Mouse (Mus musculus): ENCODE data around the gene Isoc2b. TPM values are rescaled to one million over a fixed set of nuclear protein-coding genes. Genes with fewer than 3 reads are reported as not detected.
"Not testable (repeated sequence)": the region's sequence is repeated elsewhere in the genome, so short reads cannot be mapped to it uniquely, and the experiment has no call there.

Gene Isoc2b
- polyA plus RNA-seq, 1 experiment from 2014 or later = 16.7 TPM

GRCm38 (mm10) chr7:4811131-4811530, 58.9 kb downstream of the Isoc2b start:
- H3K4me3 ChIP-seq (replicated peaks; ENCODE audit: low read length) = peak overlapping the region; percentile 98
- not testable (repeated sequence) for ATAC-seq (ENCODE audit: insufficient read depth, low FRiP score); H3K9me3 ChIP-seq (replicated peaks; ENCODE audit: control insufficient read depth, low read length); H3K27me3 ChIP-seq (ENCODE audit: control insufficient read depth, insufficient read depth, low read length); H3K27ac ChIP-seq (ENCODE audit: low read length)
- H3K36me3 ChIP-seq (ENCODE audit: control insufficient read depth, insufficient read depth, low read length) = peaks cover 17% of the 10 kb centered on the region; the same call in 1 of the 2 replicates
- H3K4me1 ChIP-seq (ENCODE audit: control insufficient read depth, insufficient read depth, low read length) = peaks cover 18% of the 10 kb centered on the region
- peak overlapping the region; percentile 74 for H3K4me2 ChIP-seq (ENCODE audit: low read depth, low read length)
- WGBS = 22% methylated on average over 10 of the region's 10 CpGs
- peak overlapping the region; percentile 99 for H3K9ac ChIP-seq (ENCODE audit: low read length)

DNA sequence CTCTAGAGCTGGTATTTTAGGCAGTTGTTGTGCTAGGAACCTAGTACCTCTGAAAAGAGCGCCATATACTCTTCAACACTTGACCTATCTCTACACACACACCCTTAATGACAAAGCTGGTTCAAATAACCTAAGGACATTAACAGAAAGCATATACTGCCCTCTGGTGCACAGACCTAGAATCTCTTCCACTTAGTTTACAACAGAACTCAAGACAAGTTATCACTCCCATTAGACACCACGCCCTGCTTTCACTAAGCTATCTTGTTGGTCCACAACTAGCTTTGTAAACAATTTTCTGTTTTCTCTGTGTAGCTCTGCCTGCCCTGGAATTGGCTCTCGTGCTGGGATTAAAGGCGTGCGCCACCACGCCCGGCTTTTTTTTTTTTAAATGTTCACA, 63.3 kb downstream of the Isoc2b start:
- Histone ChIP-seq H3K36me3 (ENCODE audit: control insufficient read depth, insufficient read depth, low read length) (peaks cover 20% of the 10 kb centered on the region; the same call in 1 of the 2 replicates), H3K9me3 (replicated peaks; ENCODE audit: control insufficient read depth, low read length) (no peaks in the 10 kb centered on the region), H3K27me3 (ENCODE audit: control insufficient read depth, insufficient read depth, low read length) (no peaks in the 10 kb centered on the region), H3K4me3 (replicated peaks; ENCODE audit: low read length) (no peak overlapping the region), H3K27ac (ENCODE audit: low read length) (no peak overlapping the region), H3K4me1 (ENCODE audit: control insufficient read depth, insufficient read depth, low read length) (peaks cover 18% of the 10 kb centered on the region), H3K9ac (ENCODE audit: low read length) (no peak overlapping the region), H3K4me2 (ENCODE audit: low read depth, low read length) (no peak overlapping the region)
- 82% methylated on average over 7 of the region's 7 CpGs for WGBS
- peak; percentile 11; the same call in 1 of the 2 replicates for ATAC-seq (ENCODE audit: insufficient read depth, low FRiP score)

DNA sequence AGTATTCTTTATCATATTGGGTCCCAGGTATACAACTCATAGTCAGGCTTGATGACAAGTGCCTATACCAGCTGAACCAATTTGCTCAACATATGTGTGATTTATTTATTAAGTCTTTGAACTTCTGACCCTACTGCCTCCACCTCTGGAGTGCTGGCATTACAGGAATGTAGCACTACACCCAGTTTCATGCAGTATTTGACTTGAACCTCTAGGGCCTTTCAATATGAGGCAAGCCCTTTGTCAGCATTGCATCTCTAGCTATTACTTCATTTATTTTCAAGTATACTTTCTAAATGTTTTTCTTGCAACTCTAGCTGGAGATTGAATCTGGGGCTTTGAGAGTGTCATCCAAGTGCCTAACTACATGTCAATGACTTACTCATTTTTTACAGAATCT, 67.8 kb downstream of the Isoc2b start:
- Histone ChIP-seq H3K36me3 (ENCODE audit: control insufficient read depth, insufficient read depth, low read length) (peaks cover 15% of the 10 kb centered on the region), H3K27ac (ENCODE audit: low read length) (no peak overlapping the region), H3K9ac (ENCODE audit: low read length) (no peak overlapping the region), H3K9me3 (replicated peaks; ENCODE audit: control insufficient read depth, low read length) (no peaks in the 10 kb centered on the region), H3K27me3 (ENCODE audit: control insufficient read depth, insufficient read depth, low read length) (no peaks in the 10 kb centered on the region), H3K4me3 (replicated peaks; ENCODE audit: low read length) (no peak overlapping the region), H3K4me2 (ENCODE audit: low read depth, low read length) (no peak overlapping the region), H3K4me1 (ENCODE audit: control insufficient read depth, insufficient read depth, low read length) (no peaks in the 10 kb centered on the region)
- ATAC-seq (ENCODE audit: insufficient read depth, low FRiP score) = no peak

- 67% methylated on average over 7 of the region's 7 CpGs for WGBS
- Histone ChIP-seq H3K4me3 (replicated peaks; ENCODE audit: low read length) (no peak overlapping the region), H3K36me3 (ENCODE audit: control insufficient read depth, insufficient read depth, low read length) (peaks cover 20% of the 10 kb centered on the region), H3K9me3 (replicated peaks; ENCODE audit: control insufficient read depth, low read length) (no peaks in the 10 kb centered on the region), H3K27ac (ENCODE audit: low read length) (no peak overlapping the region), H3K4me2 (ENCODE audit: low read depth, low read length) (no peak overlapping the region), H3K27me3 (ENCODE audit: control insufficient read depth, insufficient read depth, low read length) (no peaks in the 10 kb centered on the region), H3K4me1 (ENCODE audit: control insufficient read depth, insufficient read depth, low read length) (peaks cover 16% of the 10 kb centered on the region; the same call in 1 of the 2 replicates), H3K9ac (ENCODE audit: low read length) (no peak overlapping the region)
- ATAC-seq (ENCODE audit: insufficient read depth, low FRiP score) = no peak
These were observed 74.2 kb downstream of the Isoc2b start for GRCm38 (mm10) chr7:4795767-4796433.

Other genes starting within 250 kb of the Isoc2b start
- gene Tmem86b, start 238.8 kb downstream of the Isoc2b start, polyA plus RNA-seq (2015; fragmentation: Nextera tagmentation; extraction: Ambion mirVana) = 2.3 and 3.4 TPM in 2 replicates
- 2.8 and 3.8 TPM in 2 replicates for gene Ppp6r1, start 211.2 kb downstream of the Isoc2b start, polyA plus RNA-seq (2015; fragmentation: Nextera tagmentation; extraction: Ambion mirVana)
- gene Hspbp1, start 185.2 kb downstream of the Isoc2b start, polyA plus RNA-seq (2015; fragmentation: Nextera tagmentation; extraction: Ambion mirVana) = 77.2 and 88.0 TPM in 2 replicates
- gene Brsk1, start 179.7 kb downstream of the Isoc2b start, polyA plus RNA-seq (2015; fragmentation: Nextera tagmentation; extraction: Ambion mirVana) = 0.86 and 0.88 TPM in 2 replicates
- 0.76 and 0.90 TPM in 2 replicates for gene Tmem150b, start 145.0 kb downstream of the Isoc2b start, polyA plus RNA-seq (2015; fragmentation: Nextera tagmentation; extraction: Ambion mirVana)
- 59.6 and 64.3 TPM in 2 replicates for gene Kmt5c, start 130.1 kb downstream of the Isoc2b start, polyA plus RNA-seq (2015; fragmentation: Nextera tagmentation; extraction: Ambion mirVana)
- 61.4 and 70.0 TPM in 2 replicates for gene Cox6b2, start 117.2 kb downstream of the Isoc2b start, polyA plus RNA-seq (2015; fragmentation: Nextera tagmentation; extraction: Ambion mirVana)
- not detected in 2 replicates for gene Fam71e2, start 99.0 kb downstream of the Isoc2b start, polyA plus RNA-seq (2015; fragmentation: Nextera tagmentation; extraction: Ambion mirVana)
- gene Il11, start 87.4 kb downstream of the Isoc2b start, polyA plus RNA-seq (2015; fragmentation: Nextera tagmentation; extraction: Ambion mirVana) = 0.22 and 0.26 TPM in 2 replicates
- 0.72 and 0.79 TPM in 2 replicates for gene Tmem190, start 87.3 kb downstream of the Isoc2b start, polyA plus RNA-seq (2015; fragmentation: Nextera tagmentation; extraction: Ambion mirVana)
- gene Tmem238, start 80.6 kb downstream of the Isoc2b start, polyA plus RNA-seq (2015; fragmentation: Nextera tagmentation; extraction: Ambion mirVana) = 21.2 and 21.7 TPM in 2 replicates
- gene Rpl28, start 77.4 kb downstream of the Isoc2b start, polyA plus RNA-seq (2015; fragmentation: Nextera tagmentation; extraction: Ambion mirVana) = 255 and 322 TPM in 2 replicates
- gene Ube2s, start 57.7 kb downstream of the Isoc2b start, polyA plus RNA-seq (2015; fragmentation: Nextera tagmentation; extraction: Ambion mirVana) = 204 and 212 TPM in 2 replicates
- gene Shisa7, start 25.6 kb downstream of the Isoc2b start, polyA plus RNA-seq (2015; fragmentation: Nextera tagmentation; extraction: Ambion mirVana) = 0.26 and 0.49 TPM in 2 replicates
- 1.1 and 1.5 TPM in 2 replicates for gene Isoc2a, start 6.9 kb upstream of the Isoc2b start, polyA plus RNA-seq (2015; fragmentation: Nextera tagmentation; extraction: Ambion mirVana)
- 0.10 TPM in 1 of 2 replicates, not detected in the other for gene Gm36210, start 36.3 kb upstream of the Isoc2b start, polyA plus RNA-seq (2015; fragmentation: Nextera tagmentation; extraction: Ambion mirVana)
- 2.1 and 2.3 TPM in 2 replicates for gene Zfp628, start 45.0 kb upstream of the Isoc2b start, polyA plus RNA-seq (2015; fragmentation: Nextera tagmentation; extraction: Ambion mirVana)
- 3.0 and 4.0 TPM in 2 replicates for gene Nat14, start 51.8 kb upstream of the Isoc2b start, polyA plus RNA-seq (2015; fragmentation: Nextera tagmentation; extraction: Ambion mirVana)
- 3.4 and 3.5 TPM in 2 replicates for gene Ssc5d, start 55.5 kb upstream of the Isoc2b start, polyA plus RNA-seq (2015; fragmentation: Nextera tagmentation; extraction: Ambion mirVana)
- gene Sbk2, start 94.1 kb upstream of the Isoc2b start, polyA plus RNA-seq (2015; fragmentation: Nextera tagmentation; extraction: Ambion mirVana) = 0.26 and 0.47 TPM in 2 replicates
- 0.11 TPM in 1 of 2 replicates, not detected in the other for gene Sbk3, start 100.9 kb upstream of the Isoc2b start, polyA plus RNA-seq (2015; fragmentation: Nextera tagmentation; extraction: Ambion mirVana)
- gene Zfp579, start 125.9 kb upstream of the Isoc2b start, polyA plus RNA-seq (2015; fragmentation: Nextera tagmentation; extraction: Ambion mirVana) = 23.0 and 26.5 TPM in 2 replicates
- gene Zfp524, start 144.2 kb upstream of the Isoc2b start, polyA plus RNA-seq (2015; fragmentation: Nextera tagmentation; extraction: Ambion mirVana) = 17.2 and 17.5 TPM in 2 replicates
- gene Fiz1, start 144.4 kb upstream of the Isoc2b start, polyA plus RNA-seq (2015; fragmentation: Nextera tagmentation; extraction: Ambion mirVana) = 18.9 and 22.6 TPM in 2 replicates
- gene Gm44973, start 145.2 kb upstream of the Isoc2b start, polyA plus RNA-seq (2015; fragmentation: Nextera tagmentation; extraction: Ambion mirVana) = 0.99 and 1.3 TPM in 2 replicates
- 3.7 and 4.1 TPM in 2 replicates for gene Zfp865, start 150.1 kb upstream of the Isoc2b start, polyA plus RNA-seq (2015; fragmentation: Nextera tagmentation; extraction: Ambion mirVana)
- 20.6 and 21.9 TPM in 2 replicates for gene Ccdc106, start 150.3 kb upstream of the Isoc2b start, polyA plus RNA-seq (2015; fragmentation: Nextera tagmentation; extraction: Ambion mirVana)
- gene 4632433K11Rik, start 163.9 kb upstream of the Isoc2b start, polyA plus RNA-seq (2015; fragmentation: Nextera tagmentation; extraction: Ambion mirVana) = not detected in 2 replicates
- gene Zfp784, start 168.2 kb upstream of the Isoc2b start, polyA plus RNA-seq (2015; fragmentation: Nextera tagmentation; extraction: Ambion mirVana) = 5.9 and 6.1 TPM in 2 replicates
- gene Zfp580, start 181.3 kb upstream of the Isoc2b start, polyA plus RNA-seq (2015; fragmentation: Nextera tagmentation; extraction: Ambion mirVana) = 19.2 and 20.2 TPM in 2 replicates
- gene U2af2, start 191.9 kb upstream of the Isoc2b start, polyA plus RNA-seq (2015; fragmentation: Nextera tagmentation; extraction: Ambion mirVana) = 76.3 and 81.1 TPM in 2 replicates
- gene Epn1, start 210.0 kb upstream of the Isoc2b start, polyA plus RNA-seq (2015; fragmentation: Nextera tagmentation; extraction: Ambion mirVana) = 50.2 and 50.4 TPM in 2 replicates
- not detected in 2 replicates for gene Rfpl4, start 246.7 kb upstream of the Isoc2b start, polyA plus RNA-seq (2015; fragmentation: Nextera tagmentation; extraction: Ambion mirVana)

Data from stomach, embryonic 16.5 days (tissue).